Mouse (Mus musculus): ENCODE results near the gene Kcna5.

DNA sequence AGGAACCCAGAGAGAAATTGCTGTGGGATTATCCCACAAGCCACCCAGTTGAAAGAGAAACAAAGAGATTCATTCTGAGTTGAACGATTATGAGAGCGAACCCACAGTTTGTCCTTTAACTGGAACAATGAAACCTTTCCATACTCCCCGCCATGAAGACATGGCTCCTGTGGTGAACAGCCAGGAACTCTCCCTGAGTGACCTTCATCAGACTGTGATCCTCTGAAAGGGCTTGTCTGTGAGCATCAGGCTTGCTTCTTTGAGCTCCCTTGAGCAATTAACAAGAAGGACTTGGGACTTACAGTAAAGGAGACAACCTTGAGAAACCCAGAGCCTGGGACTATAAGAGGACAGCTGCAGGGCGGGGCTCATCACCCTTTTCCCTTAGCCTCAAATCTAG, 3.9 kb downstream of the Kcna5 start:
- TF ChIP-seq CTCF (IDR thresholded peaks at IDR 0.05; ENCODE audit: borderline replicate concordance, control insufficient read depth, extremely low read depth, insufficient read depth, low read length, poor library complexity) (no peak), POLR2A (IDR thresholded peaks at IDR 0.05; ENCODE audit: control insufficient read depth, extremely low read depth, insufficient read depth, low read length, poor library complexity) (no peak)
